Mouse (Mus musculus) gastrocnemius, postnatal 4 days (tissue): ENCODE measurements around the gene Sh3bp5l. TPM values are rescaled to one million over a fixed set of nuclear protein-coding genes. Genes with fewer than 3 reads are reported as not detected.
"Not testable (repeated sequence)": the region's sequence is repeated elsewhere in the genome, so short reads cannot be mapped to it uniquely, and the experiment has no call there.

Source experiments
- DNase-seq, 2 experiments: peaks; one replicate each; pipeline ENCODE4 v3.0.0; 2021 to 2022; ENCODE audit warnings: low spot score in 2 of 2, mixed read lengths in 2 of 2
- long read RNA-seq, 2 experiments: library from polyadenylated mRNA; stranded (forward); transcript quantifications; one replicate each; pipeline ENCODE4 v2.0.0; 2021
- total RNA-seq, 2 experiments: library from RNA; stranded (reverse); gene quantifications; 2 replicates each; pipeline ENCODE4 v1.2.3; 2021

The Sh3bp5l gene
- 10 to 100 TPM; 31.0 to 36.5 TPM for total RNA-seq
- long read RNA-seq, experiment 1, transcript Sh3bp5l-202 (7 exons, 3,016 nt): minor isoform, 12 of 86 reads
- long read RNA-seq, experiment 1, transcript Sh3bp5l-201 (7 exons, 2,977 nt): major isoform, 55 of 86 reads
- long read RNA-seq, experiment 1, partial matches to known transcripts: 6 of 86 reads
- long read RNA-seq, experiment 1, other reads (novel, unspliced or antisense): 13 of 86 reads
- long read RNA-seq, experiment 2, transcript Sh3bp5l-202 (7 exons, 3,016 nt): minor isoform, 25 of 99 reads
- long read RNA-seq, experiment 2, transcript Sh3bp5l-201 (7 exons, 2,977 nt): major isoform, 52 of 99 reads
- long read RNA-seq, experiment 2, partial matches to known transcripts: 6 of 99 reads
- long read RNA-seq, experiment 2, other reads (novel, unspliced or antisense): 16 of 99 reads

DNA sequence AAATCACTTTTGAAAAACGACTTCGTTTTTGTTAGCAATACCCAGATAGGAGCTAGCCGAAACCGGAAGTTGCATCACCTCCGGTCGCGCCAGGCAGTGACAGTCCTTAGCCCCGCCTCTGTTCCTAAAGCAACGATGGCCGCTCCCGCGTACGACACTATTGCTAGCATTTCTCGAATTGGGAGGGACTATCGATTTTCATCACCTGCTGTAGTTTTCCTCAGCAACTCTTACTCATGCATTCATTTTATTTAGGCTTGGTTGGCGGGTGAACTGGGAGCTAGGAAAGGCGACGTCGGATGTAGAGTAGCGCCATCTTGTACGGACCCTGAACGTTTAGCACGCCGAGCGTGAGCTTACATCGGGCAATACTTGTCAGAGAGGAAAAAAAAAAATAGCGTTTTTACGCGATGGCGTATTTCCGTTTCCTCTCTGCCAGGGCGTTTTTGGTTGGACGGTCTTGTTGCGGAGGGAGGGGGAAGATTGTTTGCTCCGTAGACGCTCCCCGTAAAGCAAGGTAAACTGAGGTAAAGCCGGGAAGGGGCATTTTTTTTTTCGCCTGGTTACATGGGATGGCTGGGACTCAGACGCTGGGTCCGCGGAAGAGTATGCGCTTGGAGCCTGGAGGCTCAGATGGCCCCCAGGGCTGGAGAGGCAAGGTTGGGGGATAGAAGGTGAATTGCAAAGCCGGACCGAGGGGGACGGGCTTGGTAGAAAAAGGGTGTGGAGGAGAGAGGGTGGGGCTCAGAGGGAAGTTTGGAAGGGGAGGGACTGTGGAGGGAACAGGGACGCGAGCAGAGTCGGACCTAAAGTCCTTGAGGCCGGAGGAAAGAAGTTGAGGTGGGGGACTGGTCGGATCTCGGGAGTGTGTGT, at the start of gene Sh3bp5l, which contains the start of gene Zfp672:
Gene Sh3bp5l, plus strand, starts transcription at position 449 of the 873 bp plus-strand sequence.
Gene Zfp672, minus strand, starts transcription at position 64 of the 873 bp plus-strand sequence.
- peak; percentile 75 to 89 for DNase-seq

DNA sequence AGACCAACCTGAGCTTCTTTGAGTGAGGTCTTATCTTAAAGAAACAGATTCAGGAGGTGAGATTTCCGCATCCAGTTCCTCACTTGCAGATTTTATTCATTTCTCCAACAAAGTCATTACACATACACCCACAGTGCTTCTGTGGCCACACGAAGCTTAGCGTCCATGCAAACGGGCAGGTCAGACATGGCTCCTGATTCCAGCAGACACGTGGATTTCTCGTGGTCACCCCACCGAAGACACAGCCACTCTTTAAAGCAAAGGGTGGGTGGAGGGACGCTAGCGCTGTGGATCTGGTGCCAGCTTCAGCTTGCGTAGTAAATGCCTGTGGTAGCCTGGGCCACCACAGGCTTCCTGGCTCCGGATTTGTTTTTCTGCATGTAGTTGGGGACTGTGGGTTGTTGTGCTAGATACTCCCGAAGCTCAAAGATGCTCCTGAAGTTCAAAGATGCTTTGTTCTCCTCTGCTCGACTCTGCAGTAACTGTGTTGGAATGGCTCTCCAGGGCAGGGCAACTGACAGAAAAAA, 48.5 kb upstream of the Sh3bp5l start:
- no peak for DNase-seq

DNA sequence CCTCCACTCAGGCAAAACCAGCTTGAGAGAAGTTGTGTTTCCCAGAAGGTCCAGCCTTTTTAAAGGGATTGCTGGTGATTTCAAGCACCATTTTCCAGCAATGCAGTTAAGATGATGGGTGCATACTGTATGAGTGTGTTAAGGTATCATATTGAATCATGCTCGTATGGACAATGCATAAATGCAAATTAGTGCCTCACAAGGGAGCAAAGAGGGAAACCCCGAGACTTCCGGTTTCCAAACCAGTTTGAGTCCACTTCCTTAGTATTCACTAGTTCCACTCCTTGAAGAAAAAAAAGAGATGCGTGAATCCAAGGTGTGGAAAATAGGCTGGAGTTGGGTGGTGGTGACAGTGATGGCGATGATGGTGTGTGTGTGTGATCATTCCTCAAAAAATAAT, 48.0 kb upstream of the Sh3bp5l start:
- no peak for DNase-seq

DNA sequence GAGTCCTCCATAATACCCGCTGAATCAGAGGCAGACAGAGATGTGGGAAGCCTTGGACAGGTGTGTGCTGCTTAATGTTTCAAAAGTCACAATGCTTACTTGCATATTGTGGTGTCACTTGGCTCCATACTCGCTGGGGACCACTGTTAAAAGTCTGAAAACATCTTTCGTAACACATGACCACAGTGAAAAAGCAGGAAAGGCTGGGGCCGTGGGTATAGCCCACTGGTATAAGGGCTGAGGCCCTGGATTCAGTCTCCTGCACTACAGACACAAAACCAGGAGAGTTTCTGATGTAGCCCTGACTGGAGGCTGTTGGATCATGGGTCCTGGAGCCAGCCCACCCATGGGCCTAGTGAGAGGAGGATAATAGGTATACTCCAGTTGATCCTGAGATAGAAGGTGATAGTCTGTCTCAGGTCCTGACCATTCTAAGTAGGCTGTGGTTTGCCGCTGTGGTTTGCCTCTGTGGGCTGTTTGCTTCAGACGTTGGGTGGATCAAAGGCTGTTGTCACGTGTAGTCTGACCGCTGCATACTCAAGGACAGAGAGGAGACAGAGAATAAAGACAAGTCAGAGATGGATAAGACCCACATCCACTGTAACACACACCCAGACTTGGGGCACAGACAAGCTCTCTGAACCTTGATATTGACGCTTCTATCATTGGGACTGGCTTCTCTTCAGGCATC, 40.4 kb upstream of the Sh3bp5l start:
- DNase-seq: no peak

DNA sequence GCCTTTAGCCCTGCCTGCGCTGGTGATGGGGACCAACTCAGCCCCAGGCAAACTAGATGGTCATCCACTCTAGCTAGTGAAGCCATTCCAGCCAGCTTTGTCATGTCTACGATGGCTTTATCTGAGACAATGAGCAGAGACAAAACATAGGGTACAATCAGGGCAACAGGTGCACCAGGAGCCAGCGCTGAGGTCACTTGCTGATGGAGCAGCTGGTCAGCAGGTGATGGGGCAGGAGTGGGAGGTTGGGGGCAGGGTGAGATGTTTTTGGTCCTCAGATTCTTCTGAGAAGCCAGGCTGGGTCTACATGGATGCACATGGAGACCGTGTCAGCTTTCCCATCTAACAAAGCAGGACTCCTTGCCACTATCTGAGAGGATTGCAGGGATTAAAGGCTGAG, 39.7 kb upstream of the Sh3bp5l start:
- no peak for DNase-seq

DNA sequence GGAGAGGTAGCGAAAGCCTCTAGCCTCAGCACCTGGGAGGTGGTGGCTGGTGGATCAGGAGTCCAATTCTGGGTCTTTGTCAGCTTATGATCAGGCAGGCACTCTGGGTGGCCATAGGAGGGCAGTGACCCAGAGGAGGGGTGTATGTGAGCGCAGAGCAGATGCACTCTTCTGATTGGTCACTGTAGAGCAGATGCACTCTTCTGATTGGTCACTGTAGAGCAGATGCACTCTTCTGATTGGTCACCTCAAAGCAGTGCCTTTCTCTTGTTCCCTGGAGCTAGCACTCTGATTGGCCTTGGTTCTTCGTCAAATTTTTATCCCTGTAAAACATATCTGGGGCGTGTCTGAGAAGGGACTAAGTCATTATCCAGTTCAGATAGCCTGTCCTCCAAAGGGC, 37.7 kb upstream of the Sh3bp5l start:
- no peak for DNase-seq

DNA sequence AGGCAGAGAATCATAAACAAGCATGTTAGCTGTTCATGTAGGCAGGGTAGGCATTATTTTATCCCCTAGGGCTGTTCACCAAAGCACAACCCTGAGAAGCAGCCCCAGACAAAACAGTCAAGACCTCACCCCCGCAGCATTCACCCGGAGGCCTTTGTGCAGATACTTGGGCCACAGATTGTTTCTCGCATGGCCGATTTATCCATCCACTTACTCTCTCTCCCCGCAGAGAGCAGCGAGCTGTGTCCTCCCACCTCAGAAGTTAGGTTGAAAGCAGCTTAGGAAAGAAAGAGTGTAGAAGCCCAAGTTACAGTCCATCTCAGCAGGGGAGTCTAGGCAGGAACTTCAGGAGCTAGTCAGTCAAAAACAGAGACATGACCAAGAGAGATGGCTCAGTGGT, 33.1 kb upstream of the Sh3bp5l start:
- DNase-seq: no peak

DNA sequence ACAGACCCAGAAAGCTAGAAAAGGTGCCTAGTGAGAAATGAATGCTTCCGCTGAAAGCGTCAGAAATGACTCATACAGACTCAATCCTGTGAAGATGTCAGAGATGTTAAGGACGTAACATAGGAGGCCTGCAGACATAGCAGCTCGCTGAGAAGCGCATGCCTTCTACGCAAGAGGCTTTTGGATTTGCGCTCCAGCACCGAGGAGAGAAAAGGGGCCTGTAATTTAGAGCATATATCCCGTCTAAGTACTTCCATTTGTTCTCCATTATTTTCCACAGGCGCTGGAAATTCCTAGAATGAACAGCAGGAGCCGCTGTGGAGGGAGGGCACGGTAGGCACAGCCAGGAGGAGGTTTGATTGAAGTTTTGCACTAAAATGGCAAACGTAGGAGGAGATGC, 29.5 kb upstream of the Sh3bp5l start:
- peak in 1 of 2 experiments; percentile 62 for DNase-seq

DNA sequence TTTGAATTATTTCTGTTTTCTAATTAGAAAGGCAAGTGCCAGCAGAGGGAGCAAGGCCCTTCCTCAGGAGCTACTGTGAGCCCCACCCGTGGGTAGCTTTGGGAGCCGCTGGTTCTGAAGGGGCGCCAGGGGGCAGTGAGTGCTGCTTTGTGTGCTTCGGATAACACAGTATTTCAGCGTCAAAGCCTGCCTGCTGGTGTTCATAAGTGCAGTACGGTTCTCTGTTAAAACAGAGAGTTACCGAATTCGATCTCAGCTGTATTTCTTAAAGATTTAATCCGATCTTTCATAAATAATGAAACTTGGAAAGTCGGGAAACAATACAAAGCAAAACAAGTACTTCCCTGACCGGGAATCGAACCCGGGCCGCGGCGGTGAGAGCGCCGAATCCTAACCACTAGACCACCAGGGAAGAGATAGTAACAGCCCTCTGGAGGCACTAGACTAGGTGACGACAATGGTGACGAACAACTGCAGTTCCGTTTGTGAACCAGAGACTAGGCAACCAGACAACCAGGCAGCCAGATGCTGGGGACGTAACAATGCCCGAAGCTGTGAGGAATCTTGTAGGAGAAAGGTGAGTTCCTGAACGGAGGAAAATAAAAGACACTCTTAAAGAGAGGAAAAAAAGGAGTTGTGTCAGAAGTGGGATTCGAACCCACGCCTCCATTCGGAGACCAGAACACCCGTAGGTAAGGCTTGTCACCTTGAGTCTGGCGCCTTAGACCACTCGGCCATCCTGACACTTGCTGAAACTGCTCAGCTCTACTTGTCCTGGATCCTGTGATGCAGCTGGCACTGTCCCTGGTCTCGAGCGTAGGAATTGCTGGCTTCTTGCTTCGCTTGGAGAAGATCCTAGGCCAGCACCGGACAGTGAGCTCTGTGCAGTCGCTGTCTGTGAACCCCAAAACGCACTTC, 28.4 kb upstream of the Sh3bp5l start:
- peak; percentile 85 to 90 for DNase-seq

DNA sequence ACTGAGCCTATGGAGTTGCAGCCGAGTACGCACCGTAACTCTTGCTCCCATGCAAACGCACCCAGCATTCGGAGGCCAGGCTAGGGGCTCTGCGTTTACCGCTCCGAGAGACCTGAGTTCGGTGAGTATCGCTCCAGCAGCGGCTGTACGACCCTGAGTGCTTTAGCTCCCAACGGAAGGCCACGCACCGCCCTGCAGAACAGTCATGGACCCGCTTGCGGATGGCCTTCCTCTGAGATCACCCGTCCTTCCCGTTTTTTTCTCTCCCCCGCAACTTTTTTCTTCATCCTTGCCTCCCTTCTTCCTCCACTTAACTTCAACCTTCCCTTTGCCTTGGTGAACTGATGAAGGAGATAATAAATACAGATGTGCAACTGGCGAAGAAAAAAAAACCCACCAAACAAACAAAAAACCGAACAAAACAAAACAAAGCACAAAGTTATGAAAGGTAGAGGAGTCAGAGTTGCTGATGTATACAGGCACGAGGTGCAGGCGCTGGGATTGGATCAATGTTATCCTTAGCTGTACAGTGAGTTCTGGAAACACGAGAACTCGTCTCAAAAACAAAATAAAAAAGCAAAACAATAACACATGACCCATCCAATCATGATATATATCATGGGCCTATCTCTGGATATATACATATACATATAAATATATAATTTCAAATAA, 27.6 kb upstream of the Sh3bp5l start:
- DNase-seq: no peak

DNA sequence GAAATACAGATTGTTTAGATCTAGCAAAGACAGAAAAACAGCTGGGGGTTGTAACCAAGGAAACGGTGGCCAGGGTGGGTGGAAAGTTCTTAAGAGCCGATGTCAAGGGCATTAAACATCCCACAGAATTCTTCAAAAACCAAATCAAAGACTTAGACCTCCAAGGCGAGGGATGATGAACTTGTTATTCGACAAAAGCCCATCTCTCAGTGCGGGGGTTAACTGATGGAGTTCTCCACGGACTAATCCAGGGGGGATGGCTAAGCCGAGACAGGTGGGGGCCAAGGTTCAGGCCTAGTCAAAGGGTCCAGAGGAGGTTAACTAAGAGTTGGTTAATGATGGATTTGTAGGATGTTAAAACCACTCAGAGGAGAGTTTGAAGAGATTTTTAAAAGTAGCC, 26.9 kb upstream of the Sh3bp5l start:
- no peak for DNase-seq

DNA sequence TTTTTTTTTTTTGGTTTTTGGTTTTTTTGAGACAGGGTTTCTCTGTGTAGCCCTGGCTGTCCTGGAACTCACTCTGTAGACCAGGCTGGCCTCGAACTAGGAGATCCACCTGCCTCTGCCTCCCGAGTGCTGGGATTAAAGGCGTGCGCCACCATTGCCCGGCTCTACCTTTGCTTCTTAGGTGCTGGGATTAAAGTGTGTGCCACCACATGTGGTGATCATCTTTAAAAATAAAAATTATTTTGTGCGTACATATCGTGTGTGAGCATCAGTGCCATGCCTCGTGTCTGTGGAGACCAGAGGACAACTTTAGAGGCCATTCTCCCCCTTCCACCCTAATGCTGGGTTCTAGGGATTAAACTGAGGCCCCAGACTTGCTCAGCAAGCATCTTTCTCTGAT, 25.2 kb upstream of the Sh3bp5l start:
- not testable (repeated sequence) for DNase-seq

DNA sequence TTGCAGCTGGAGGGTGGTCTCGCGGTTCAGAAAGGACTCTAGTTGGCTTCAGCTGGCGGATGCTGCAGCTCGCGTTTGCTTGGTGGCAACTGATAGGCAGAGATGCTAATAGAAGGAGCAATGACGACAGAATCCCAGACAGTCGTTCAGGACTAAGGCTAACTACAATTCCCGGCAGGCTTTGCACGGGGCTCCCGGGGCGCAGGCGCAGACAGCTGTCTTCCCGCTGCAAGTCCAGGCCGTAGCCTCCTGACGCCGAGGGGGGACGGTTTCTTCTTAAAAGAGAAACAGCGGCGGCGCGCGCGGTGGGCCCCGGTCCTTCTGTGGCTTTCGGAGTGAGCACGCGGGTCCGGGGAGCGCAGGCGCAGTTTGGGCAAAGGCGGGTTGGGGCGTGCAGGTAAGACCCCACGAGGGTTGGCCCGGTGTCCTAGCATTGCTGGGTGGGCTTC, 23.6 kb upstream of the Sh3bp5l start, which contains the start of gene Zfp692:
Gene Zfp692, plus strand, starts transcription at position 210 of the 449 bp plus-strand sequence.
- peak; percentile 88 to 94 for DNase-seq

DNA sequence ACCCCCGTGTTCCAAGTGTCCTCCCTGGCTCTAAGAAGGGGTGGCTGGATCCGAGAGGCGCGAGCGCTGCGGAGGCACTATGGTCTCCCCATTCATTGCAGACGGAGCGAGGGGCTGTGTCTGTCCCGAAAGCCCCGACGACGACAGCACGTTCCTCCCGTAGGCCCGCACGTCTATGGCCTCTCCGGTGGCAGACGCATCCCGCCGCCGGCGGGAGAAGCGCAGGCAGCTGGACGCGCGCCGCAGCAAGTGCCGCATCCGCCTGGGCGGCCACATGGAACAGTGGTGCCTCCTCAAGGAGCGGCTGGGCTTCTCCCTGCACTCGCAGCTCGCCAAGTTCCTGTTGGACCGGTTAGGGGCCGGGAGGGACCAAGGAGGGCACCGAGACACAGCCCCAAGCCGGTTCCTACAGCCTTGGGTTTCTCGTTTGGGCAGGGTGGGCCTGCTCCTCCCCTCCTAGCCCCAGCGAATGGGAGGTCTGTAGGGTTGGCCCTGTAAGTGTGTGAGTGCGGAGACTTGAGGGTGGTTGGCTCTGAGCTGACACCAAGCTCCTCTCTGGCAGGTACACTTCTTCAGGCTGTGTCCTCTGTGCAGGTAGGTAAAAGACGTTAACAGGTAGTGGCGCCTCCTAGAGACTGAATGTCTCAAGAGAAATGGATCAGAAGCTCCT, 23.0 kb upstream of the Sh3bp5l start:
- peak in 1 of 2 experiments; percentile 50 for DNase-seq

DNA sequence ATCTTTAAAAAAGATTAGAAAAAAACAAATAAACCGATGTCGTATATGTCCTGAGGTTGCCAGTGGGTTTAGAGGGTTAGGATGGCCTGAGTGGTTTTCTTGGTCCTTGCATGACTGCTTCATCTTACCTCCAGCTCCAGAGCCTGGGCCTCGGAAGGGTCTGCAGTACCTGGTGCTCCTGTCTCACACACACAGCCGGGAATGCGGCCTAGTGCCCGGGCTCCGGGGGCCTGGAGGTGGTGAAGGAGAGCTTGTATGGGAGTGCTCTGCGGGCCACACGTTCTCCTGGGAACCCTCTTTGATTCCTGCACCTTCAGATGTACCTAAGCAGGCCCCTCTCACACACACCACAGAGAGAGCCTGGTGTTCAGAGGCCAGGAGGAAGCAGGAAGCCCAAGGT, 21.9 kb upstream of the Sh3bp5l start:
- DNase-seq: no peak

DNA sequence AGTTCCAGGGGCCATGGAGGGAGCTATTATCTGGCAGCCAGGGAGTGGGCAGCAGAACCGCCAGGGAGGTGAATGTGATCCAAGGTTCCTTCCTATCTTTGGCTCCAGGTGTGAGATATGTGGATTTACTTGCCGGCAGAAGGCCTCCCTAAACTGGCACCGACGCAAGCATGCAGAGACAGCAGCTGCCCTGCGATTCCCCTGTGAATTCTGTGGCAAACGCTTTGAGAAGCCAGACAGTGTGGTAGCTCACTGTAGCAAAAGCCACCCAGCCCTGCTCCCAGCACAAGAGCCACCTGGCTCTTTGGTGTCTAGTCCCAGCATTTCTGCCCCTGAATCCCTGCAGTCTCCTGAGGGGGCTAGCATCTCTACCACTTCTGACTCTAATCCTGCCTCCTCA, 16.5 kb upstream of the Sh3bp5l start:
- no peak for DNase-seq

DNA sequence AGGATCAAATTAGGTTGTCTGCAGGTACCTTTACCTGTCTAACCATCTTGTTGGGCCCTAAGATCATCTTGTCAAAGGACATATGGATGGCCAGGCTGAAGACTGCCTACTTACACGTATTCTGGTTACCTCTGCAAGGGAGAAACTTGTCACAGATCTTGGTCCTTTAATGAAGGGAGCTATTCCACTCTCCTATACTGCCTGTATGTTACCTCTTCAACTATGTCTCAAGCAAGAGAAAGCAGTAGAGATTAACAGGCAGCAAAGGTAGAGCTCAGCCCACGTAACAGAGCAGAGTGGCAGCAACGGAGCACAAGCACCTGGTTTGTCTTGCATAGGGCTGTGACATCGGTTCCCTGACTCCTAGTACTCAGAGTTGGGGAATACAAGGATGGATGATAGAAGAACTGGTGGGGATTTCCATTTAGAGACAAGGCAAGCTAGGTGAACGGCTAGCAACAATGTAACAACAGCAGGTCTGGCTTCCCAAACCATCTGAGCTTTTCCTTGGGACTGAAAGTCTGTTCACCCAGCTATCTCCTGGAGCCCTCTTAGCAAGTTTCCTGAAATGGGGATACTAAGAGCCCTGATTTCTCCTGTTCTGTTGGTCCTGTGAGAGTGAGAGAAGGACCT, 14.9 kb upstream of the Sh3bp5l start:
- no peak for DNase-seq

DNA sequence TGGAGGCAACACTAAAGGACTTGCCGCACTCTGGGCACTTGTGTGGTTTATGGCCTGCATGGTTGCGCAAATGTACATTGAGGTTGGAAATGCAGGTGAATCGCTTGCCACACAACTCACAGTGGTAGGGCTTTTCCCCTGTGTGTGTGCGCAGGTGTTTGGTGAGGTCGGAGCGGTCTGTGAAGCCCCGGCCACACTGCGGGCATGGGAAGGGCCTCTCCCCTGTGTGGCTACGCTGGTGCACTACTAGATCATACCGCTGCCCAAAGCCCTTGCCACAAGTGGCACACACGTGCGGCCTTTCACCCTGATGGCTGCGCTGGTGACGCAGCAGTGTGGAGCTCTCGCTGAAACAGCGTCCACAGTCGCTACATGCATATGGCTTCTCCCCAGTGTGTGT, 14.2 kb upstream of the Sh3bp5l start:
- DNase-seq: no peak
